ENCODE assay signal across 11 mouse cellular contexts in genomic region chr3:30106481-30106880, GRCm38 (mm10).
DNase-seq lines count a peak whose midpoint lies in the region; ATAC-seq lines count a peak whose summit lies in the region.
"Had no signal": no experiment of that assay in that cellular context is flagged by ENCODE, and none has a peak within 500 bp of the region (broad histone marks: within the 10 kb centered on the region; RNA-seq: fewer than 3 reads in every experiment).

No protein-coding gene starts in this region.

- peak overlapping the region; percentile 55 for H3K4me2 ChIP-seq in heart, embryonic 16.5 days (ENCODE audit: low read depth, low read length)
- H3K4me2 ChIP-seq in intestine, embryonic 15.5 days (replicated peaks) = no peak overlapping the region

- H3K36me3 ChIP-seq in heart, embryonic 16.5 days (ENCODE audit: control insufficient read depth, insufficient read depth) = no peaks in the 10 kb centered on the region
- no peaks in the 10 kb centered on the region for H3K36me3 ChIP-seq in intestine, embryonic 15.5 days

- H3K27me3 ChIP-seq in heart, embryonic 16.5 days (ENCODE audit: control insufficient read depth, insufficient read depth, low read length) = no peaks in the 10 kb centered on the region
- 0 out of 2 replicates have a peak, but pooled peaks cover 2% of the 10 kb centered on the region for H3K27me3 ChIP-seq in intestine, embryonic 15.5 days (replicated peaks)

- peak overlapping the region; percentile 31; the same call in 1 of the 2 replicates for H3K9ac ChIP-seq in heart, embryonic 16.5 days (ENCODE audit: low read length)
- no peak overlapping the region for H3K9ac ChIP-seq in intestine, embryonic 15.5 days

- no peaks in the 10 kb centered on the region for H3K9me3 ChIP-seq in heart, embryonic 16.5 days (replicated peaks; ENCODE audit: control insufficient read depth, low read length)
- no peaks in the 10 kb centered on the region for H3K9me3 ChIP-seq in intestine, embryonic 15.5 days

- H3K4me3 ChIP-seq in heart, embryonic 16.5 days (ENCODE audit: low read length) = peak overlapping the region; percentile 24; the same call in 1 of the 2 replicates
- no peak overlapping the region for H3K4me3 ChIP-seq in intestine, embryonic 15.5 days (replicated peaks)

- 26% methylated on average over 18 of the region's 18 CpGs for WGBS in heart, embryonic 16.5 days
- 55% methylated on average over 18 of the region's 18 CpGs for WGBS in intestine, embryonic 15.5 days

- DNase-seq in adrenal gland, postnatal 14 days = peak; percentile 15
- no peak for DNase-seq in adrenal gland, postnatal 25 days
- peak; percentile 44 for DNase-seq in embryo, embryonic 11 days
- DNase-seq in lung, postnatal 10 days = peak; percentile 32
- no peak for DNase-seq in layer of hippocampus, adult 11-12 months (ENCODE audit: low spot score)
- DNase-seq: cerebellum, adult 8-10 months; gastrocnemius, postnatal 10 days; retina, postnatal 1 day had no signal

- H3K4me1 ChIP-seq in heart, embryonic 16.5 days (ENCODE audit: control insufficient read depth, insufficient read depth, low read length) = no peaks in the 10 kb centered on the region
- H3K4me1 ChIP-seq in intestine, embryonic 15.5 days (replicated peaks) = 0 out of 2 replicates have a peak, but pooled peaks cover 4% of the 10 kb centered on the region

- H3K27ac ChIP-seq in heart, embryonic 16.5 days (ENCODE audit: low read length) = peak overlapping the region; percentile 60
- no peak overlapping the region for H3K27ac ChIP-seq in intestine, embryonic 15.5 days

- peak; percentile 73 for ATAC-seq in heart, embryonic 16.5 days (replicated peaks; ENCODE audit: extremely low read depth, insufficient read depth, low FRiP score)
- ATAC-seq in intestine, embryonic 15.5 days = no peak
- ATAC-seq in cerebellum, adult (ENCODE audit: insufficient number of reproducible peaks, low FRiP score, low TSS enrichment) = no peak

Comparison
In these comparisons a context has a peak if more than half of its experiments do, and no peak if none do; other contexts are left out.
1. DNase-seq: peak in adrenal gland, postnatal 14 days (single experiment), embryo, embryonic 11 days (single experiment) and lung, postnatal 10 days (single experiment); none in adrenal gland, postnatal 25 days (single experiment) and layer of hippocampus, adult 11-12 months (single experiment).